Mouse (Mus musculus) G1E (cell line): ENCODE data around the gene Gkn1.

Source experiments
- CTCF ChIP-seq: IDR thresholded peaks from 2 replicates; pipeline ENCODE4 v1.5.1; 2012; ENCODE audit warnings: low read depth, low read length, inconsistent platforms, mixed read lengths
- GATA1 ChIP-seq: IDR thresholded peaks from 2 replicates; pipeline ENCODE4 v1.6.1; 2012; ENCODE audit warnings: borderline replicate concordance, low read length, inconsistent platforms, mixed read lengths

DNA sequence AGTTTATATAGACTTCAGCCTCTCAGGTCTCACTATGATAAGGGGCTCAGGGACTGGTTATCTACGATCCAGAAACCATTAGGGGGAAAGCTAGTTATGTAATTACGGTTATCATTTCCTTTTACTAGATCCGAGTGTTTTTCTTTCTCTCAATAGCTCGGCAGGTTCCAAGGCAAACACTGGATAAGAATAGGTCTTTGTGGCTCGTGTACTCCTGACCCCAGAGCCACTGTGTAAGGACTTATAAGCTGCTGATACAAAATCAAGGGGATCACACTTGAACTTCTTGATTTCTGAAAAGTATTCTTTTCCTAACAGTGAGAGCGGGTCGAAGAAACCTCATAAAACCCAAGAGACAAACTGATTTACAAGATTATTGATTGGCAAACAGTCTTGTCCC, 38.1 kb upstream of the Gkn1 start, which contains the start of gene Gkn3:
- TF ChIP-seq CTCF (no peak), GATA1 (no peak)
